12 mouse cellular contexts compared by ENCODE assay signal in genomic region chr13:95957134-95957533, GRCm38 (mm10).
DNase-seq lines count a peak whose midpoint lies in the region; ATAC-seq and TF ChIP-seq lines count a peak whose summit lies in the region.
"Had no signal": no experiment of that assay in that cellular context is flagged by ENCODE, and none has a peak within 500 bp of the region (broad histone marks: within the 10 kb centered on the region; RNA-seq: fewer than 3 reads in every experiment).

No protein-coding gene starts in this region.

- intact Hi-C loops in gastrocnemius, adult 2 months (cut with DNase I), result no loop called here
- intact Hi-C loops in heart, postnatal 10 days (cut with DNase I), result no loop called here

- no peak overlapping the region for H3K4me3 ChIP-seq in gastrocnemius, adult 2 months
- no peak overlapping the region for H3K4me3 ChIP-seq in lung, postnatal 0 days (ENCODE audit: low read depth, low read length)
- H3K4me3 ChIP-seq in lung, adult 2 months (replicated peaks; ENCODE audit: extremely low read depth, low read depth, low read length), result no peak overlapping the region
- H3K4me3 ChIP-seq: limb, embryonic 15.5 days had no signal

- DNase-seq in gastrocnemius, adult 2 months, result peak; percentile 33
- no peak for DNase-seq in gastrocnemius, adult 18-20 months (ENCODE audit: low spot score)
- DNase-seq in lung, postnatal 0 days (ENCODE audit: low spot score), result peak; percentile 22
- no peak for DNase-seq in lung, adult 2 months
- DNase-seq in heart, postnatal 10 days, result peak; percentile 37 to 42
- DNase-seq in lung, postnatal 4 days, result peak; percentile 30 to 34
- no peak for DNase-seq in embryo, embryonic 9.5 days (ENCODE audit: extremely low spot score)
- no peak for DNase-seq in spleen, adult 12 weeks (ENCODE audit: low spot score)
- DNase-seq: layer of hippocampus, adult 9-11 months; spleen, adult 18-20 months had no signal

- H3K9me3 ChIP-seq in lung, postnatal 0 days (ENCODE audit: low read length), result no peaks in the 10 kb centered on the region
- H3K9me3 ChIP-seq: G1E; limb, embryonic 15.5 days had no signal

- 43% methylated on average over 10 of the region's 10 CpGs for WGBS in lung, postnatal 0 days
- 39% methylated on average over 10 of the region's 10 CpGs for WGBS in lung, adult 2 months

- H3K27me3 ChIP-seq in lung, postnatal 0 days (replicated peaks; ENCODE audit: insufficient read depth, low read length), result no peaks in the 10 kb centered on the region
- H3K27me3 ChIP-seq: limb, embryonic 15.5 days had no signal

- H3K9ac ChIP-seq in lung, postnatal 0 days (replicated peaks; ENCODE audit: low read depth), result no peak overlapping the region
- H3K9ac ChIP-seq: limb, embryonic 15.5 days had no signal

- TF ChIP-seq POLR2A in lung, adult 2 months (IDR thresholded peaks at IDR 0.05; ENCODE audit: borderline replicate concordance, extremely low read depth, low read depth, low read length), result no peak

- no peaks in the 10 kb centered on the region for H3K36me3 ChIP-seq in lung, postnatal 0 days (ENCODE audit: insufficient read depth, low read length)
- H3K36me3 ChIP-seq: G1E; limb, embryonic 15.5 days had no signal

- TF ChIP-seq EP300 in lung, postnatal 0 days (IDR thresholded peaks at IDR 0.05), result no peak

- no peak overlapping the region for H3K27ac ChIP-seq in gastrocnemius, adult 2 months
- no peak overlapping the region for H3K27ac ChIP-seq in lung, postnatal 0 days (ENCODE audit: low read length)
- H3K27ac ChIP-seq: limb, embryonic 15.5 days had no signal

- ATAC-seq in lung, postnatal 0 days, result 0 out of 2 replicates have a peak, but pooled peaks have one; percentile 6

- no peaks in the 10 kb centered on the region for H3K4me1 ChIP-seq in lung, postnatal 0 days (ENCODE audit: insufficient read depth, low read depth, low read length)
- peaks cover 2% of the 10 kb centered on the region; the same call in 1 of the 2 replicates for H3K4me1 ChIP-seq in lung, adult 2 months (ENCODE audit: control insufficient read depth, insufficient read depth, low read length)

- no peak overlapping the region; the same call in 1 of the 2 replicates for H3K4me2 ChIP-seq in lung, postnatal 0 days (replicated peaks; ENCODE audit: low read depth, low read length)
- H3K4me2 ChIP-seq: limb, embryonic 15.5 days had no signal

- TF ChIP-seq CTCF in gastrocnemius, adult 2 months (IDR thresholded peaks at IDR 0.05), result no peak
- no peak for TF ChIP-seq CTCF in lung, postnatal 0 days (IDR thresholded peaks at IDR 0.05)
- TF ChIP-seq CTCF in lung, adult 2 months (IDR thresholded peaks at IDR 0.05; ENCODE audit: insufficient read depth, low read length), result no peak

Comparison
In these comparisons a context has a peak if more than half of its experiments do, and no peak if none do; other contexts are left out.
1. DNase-seq: peak in gastrocnemius, adult 2 months (single experiment), lung, postnatal 0 days (single experiment), heart, postnatal 10 days (2 of 2) and lung, postnatal 4 days (2 of 2); none in gastrocnemius, adult 18-20 months (single experiment), lung, adult 2 months (single experiment), embryo, embryonic 9.5 days (single experiment) and spleen, adult 12 weeks (single experiment).